Mouse (Mus musculus) ES-E14 (cell line): ENCODE results near the gene Marcksl1. TPM values are rescaled to one million over a fixed set of nuclear protein-coding genes. Genes with fewer than 3 reads are reported as not detected.
"Not testable (repeated sequence)": the region's sequence is repeated elsewhere in the genome, so short reads cannot be mapped to it uniquely, and the experiment has no call there.

Experiments
- DNase-seq: peaks from one replicate; pipeline ENCODE4 v3.0.0-alpha.2; 2013; ENCODE audit warnings: low read depth, low spot score
- H3K27ac ChIP-seq: 2 replicates; pipeline ENCODE4 v1.5.1; 2012; ENCODE audit warnings: low read depth, mild to moderate bottlenecking, low read length, moderate library complexity, mixed read lengths; ENCODE audit not compliant: poor library complexity, insufficient read depth, severe bottlenecking
- H3K36me3 ChIP-seq: 2 replicates; pipeline ENCODE4 v1.6.1; 2012; ENCODE audit warnings: mild to moderate bottlenecking, low read length, moderate library complexity, mixed read lengths; ENCODE audit not compliant: control insufficient read depth, poor library complexity, insufficient read depth, severe bottlenecking
- H3K4me1 ChIP-seq, 2 experiments: fragments of 150-350 bp in 1 of 2; sonication (generic) in 1 of 2; 2 replicates each; pipeline ENCODE4 v1.6.1; 2012; ENCODE audit warnings: low read length in 2 of 2, mild to moderate bottlenecking in 1 of 2, mixed read lengths in 1 of 2; ENCODE audit not compliant: control insufficient read depth in 2 of 2, insufficient read depth in 2 of 2, poor library complexity in 1 of 2
- H3K4me3 ChIP-seq, 2 experiments: fragments of 150-350 bp in 1 of 2; sonication (generic) in 1 of 2; 2 replicates each; pipeline ENCODE4 v1.5.1; 2012; ENCODE audit warnings: low read length in 2 of 2, low read depth in 1 of 2, mild to moderate bottlenecking in 1 of 2, mixed read lengths in 1 of 2; ENCODE audit not compliant: insufficient read depth in 1 of 2, poor library complexity in 1 of 2, severe bottlenecking in 1 of 2
- H3K9ac ChIP-seq: 2 replicates; pipeline ENCODE4 v1.6.1; 2012; ENCODE audit warnings: low read depth, mild to moderate bottlenecking, low read length, mixed read lengths; ENCODE audit not compliant: poor library complexity, insufficient read depth, severe bottlenecking
- H3K9me3 ChIP-seq: fragments of 150-350 bp; sonication (generic); 2 replicates; pipeline ENCODE4 v1.6.1; 2012; ENCODE audit warnings: low read depth, mild to moderate bottlenecking, low read length; ENCODE audit not compliant: control insufficient read depth, insufficient read depth
- CHD2 ChIP-seq: IDR thresholded peaks from 2 replicates; pipeline ENCODE4 v1.6.1; 2014; ENCODE audit warnings: mild to moderate bottlenecking, low read depth, low read length, inconsistent platforms
- HCFC1 ChIP-seq: IDR thresholded peaks from 2 replicates; pipeline ENCODE4 v1.6.1; 2012; ENCODE audit warnings: low read length, inconsistent platforms, borderline replicate concordance; ENCODE audit not compliant: insufficient read depth
- MAFK ChIP-seq: IDR thresholded peaks from 2 replicates; pipeline ENCODE4 v1.6.1; 2014; ENCODE audit warnings: mild to moderate bottlenecking, low read depth, low read length, inconsistent platforms; ENCODE audit not compliant: insufficient read depth
- ZC3H11A ChIP-seq: IDR thresholded peaks from 2 replicates; pipeline ENCODE4 v1.6.1; 2012; ENCODE audit warnings: low read depth, mild to moderate bottlenecking, inconsistent platforms, low read length, borderline replicate concordance
- ZNF384 ChIP-seq: IDR thresholded peaks from 2 replicates; pipeline ENCODE4 v1.6.1; 2012; ENCODE audit warnings: low read depth, low read length, inconsistent platforms
- in situ Hi-C, 2 experiments: fragments of 600-800 bp; cut with MboI; formaldehyde crosslinking; loops; one replicate each; pipeline ENCODE4 v1.15.1; 2025; ENCODE audit warnings: low sequenced_read_pairs in 2 of 2, inconsistent platforms in 1 of 2; ENCODE audit not compliant: unreplicated experiment in 2 of 2
- total RNA-seq: library from RNA; depleted of rRNA; stranded (reverse); fragments of 300-350 nt; gene quantifications from 2 replicates; pipeline ENCODE4 v1.2.3, GENCODE M21; 2012

The Marcksl1 gene
- total RNA-seq, 1 experiment: 233 TPM

- in situ Hi-C loops: no loop called here
- Histone ChIP-seq H3K4me1 (peaks cover 0 to 2% of the 10 kb centered on the region in 2 experiments; a peak in 1 of 4 replicates), H3K36me3 (peaks cover 7% of the 10 kb centered on the region; the same call in 1 of the 2 replicates), H3K9me3 (no peaks in the 10 kb centered on the region), H3K9ac (no peak overlapping the region), H3K4me3 (no peak overlapping the region), H3K27ac (no peak overlapping the region; the same call in 1 of the 2 replicates)
- TF ChIP-seq HCFC1: no peak
- TF ChIP-seq CHD2: no peak
- no peak for TF ChIP-seq ZC3H11A
- TF ChIP-seq ZNF384: no peak
- no peak for TF ChIP-seq MAFK
- DNase-seq: no peak
Observed at GRCm38 (mm10) chr4:129550295-129550694, 36.9 kb downstream of the Marcksl1 start.

DNA sequence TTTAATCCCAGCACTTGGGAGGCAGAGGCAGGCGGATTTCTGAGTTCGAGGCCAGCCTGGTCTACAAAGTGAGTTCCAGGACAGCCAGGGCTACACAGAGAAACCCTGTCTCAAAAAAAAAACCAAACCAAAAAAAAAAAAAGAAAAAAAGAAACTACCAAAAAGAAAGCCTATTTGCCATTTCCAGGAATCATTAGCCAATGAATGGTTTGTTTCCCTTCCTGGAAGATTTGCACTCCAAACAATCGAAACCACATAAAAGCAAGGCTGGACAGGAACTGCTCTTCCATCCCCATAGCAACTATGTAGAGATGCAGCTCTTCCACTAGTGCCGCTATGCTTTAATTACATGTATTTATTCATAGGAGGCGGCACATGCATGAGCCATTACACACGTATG is 41.1 kb downstream of the Marcksl1 start:
- peaks cover 5 to 18% of the 10 kb centered on the region in 2 experiments; a peak in 3 of 4 replicates for H3K4me1 ChIP-seq
- DNase-seq, H3K36me3 ChIP-seq, H3K27ac ChIP-seq, in situ Hi-C loops, H3K9ac ChIP-seq, H3K9me3 ChIP-seq, H3K4me3 ChIP-seq: not testable (repeated sequence)
- peak; percentile 83 for TF ChIP-seq ZNF384

- Histone ChIP-seq H3K27ac (peak overlapping the region; percentile 80; the same call in 1 of the 2 replicates), H3K4me1 (peaks cover 5 to 16% of the 10 kb centered on the region in 2 experiments; a peak in 3 of 4 replicates), H3K9me3 (no peaks in the 10 kb centered on the region), H3K36me3 (peaks cover 2% of the 10 kb centered on the region; the same call in 1 of the 2 replicates), H3K4me3 (peak overlapping the region; percentile 70 to 87), H3K9ac (peak overlapping the region; percentile 90)
- peak; percentile 84 for DNase-seq
- in situ Hi-C loops: no loop called here
- TF ChIP-seq CHD2 (no peak), ZNF384 (0 out of 2 replicates have a peak, but pooled peaks have one; percentile 7), MAFK (no peak), ZC3H11A (no peak), HCFC1 (no peak)
Observed at GRCm38 (mm10) chr4:129555421-129555861, 42.1 kb downstream of the Marcksl1 start.

GRCm38 (mm10) chr4:129555862-129556531 is 42.6 kb downstream of the Marcksl1 start:
- H3K27ac ChIP-seq: peak overlapping the region; percentile 80; the same call in 1 of the 2 replicates
- in situ Hi-C loops: no loop called here
- DNase-seq: no peak
- peak overlapping the region; percentile 90 for H3K9ac ChIP-seq
- peaks cover 5 to 16% of the 10 kb centered on the region in 2 experiments; a peak in 3 of 4 replicates for H3K4me1 ChIP-seq
- TF ChIP-seq HCFC1 (0 out of 2 replicates have a peak, but pooled peaks have one; percentile 20), ZC3H11A (no peak), MAFK (no peak), CHD2 (no peak), ZNF384 (no peak)
- peak overlapping the region; percentile 70 to 87 for H3K4me3 ChIP-seq
- peaks cover 2% of the 10 kb centered on the region; the same call in 1 of the 2 replicates for H3K36me3 ChIP-seq
- no peaks in the 10 kb centered on the region for H3K9me3 ChIP-seq
